Mouse (Mus musculus): ENCODE results near the gene Grhpr. TPM values are rescaled to one million over a fixed set of nuclear protein-coding genes. Genes with fewer than 3 reads are reported as not detected.
"Not testable (repeated sequence)": the region's sequence is repeated elsewhere in the genome, so short reads cannot be mapped to it uniquely, and the experiment has no call there.

Grhpr gene
- polyA plus RNA-seq, 1 experiment from 2014 or later: 97.7 TPM

DNA sequence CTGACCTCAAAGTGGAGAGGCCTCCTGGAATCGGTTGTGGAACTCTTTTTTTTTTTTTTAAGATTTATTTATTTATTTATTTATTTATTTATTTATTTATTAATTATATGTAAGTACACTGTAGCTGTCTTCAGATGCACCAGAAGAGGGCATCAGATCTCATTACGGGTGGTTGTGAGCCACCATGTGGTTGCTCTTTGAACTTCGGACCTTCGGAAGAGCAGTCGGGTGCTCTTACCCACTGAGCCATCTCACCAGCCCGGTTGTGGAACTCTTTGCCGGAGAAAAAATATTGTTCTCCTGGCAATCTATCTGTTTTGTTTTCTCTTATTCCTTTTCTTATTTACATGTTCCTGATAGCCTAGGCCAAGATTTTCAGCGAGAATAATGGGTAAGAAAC, 57.7 kb downstream of the Grhpr start:
- peak overlapping the region; percentile 31; the same call in 1 of the 2 replicates for H3K9ac ChIP-seq (ENCODE audit: low read length)
- H3K9me3 ChIP-seq (replicated peaks; ENCODE audit: control insufficient read depth, low read length); H3K4me2 ChIP-seq (ENCODE audit: low read depth, low read length); H3K27me3 ChIP-seq (ENCODE audit: control insufficient read depth, insufficient read depth, low read length); ATAC-seq (replicated peaks; ENCODE audit: extremely low read depth, insufficient read depth, low FRiP score); H3K4me3 ChIP-seq (ENCODE audit: low read length): not testable (repeated sequence)
- H3K4me1 ChIP-seq (ENCODE audit: control insufficient read depth, insufficient read depth, low read length): peaks cover 23% of the 10 kb centered on the region
- H3K36me3 ChIP-seq (ENCODE audit: control insufficient read depth, insufficient read depth): peaks cover 28% of the 10 kb centered on the region
- H3K27ac ChIP-seq (ENCODE audit: low read length): peak overlapping the region; percentile 99
- WGBS: 43% methylated on average over 8 of the region's 8 CpGs

DNA sequence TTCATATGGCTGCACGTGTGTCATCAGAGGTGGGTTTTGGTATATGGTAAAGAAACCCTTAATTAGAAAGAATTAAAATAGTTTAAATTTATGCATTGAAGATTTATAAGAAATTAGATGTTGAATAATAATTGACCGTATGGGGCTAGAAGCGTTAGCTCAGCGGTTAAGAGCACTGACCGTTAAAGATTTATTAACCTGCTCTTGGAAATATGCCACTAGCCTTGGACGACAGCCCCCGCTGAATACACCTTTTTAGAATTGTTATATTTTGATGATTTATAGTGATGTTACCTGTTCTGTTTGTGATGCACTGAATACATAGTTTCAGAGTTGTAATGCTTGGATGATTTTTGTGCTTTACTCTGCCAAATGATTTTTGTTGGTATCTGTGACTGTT, 58.4 kb downstream of the Grhpr start:
- Histone ChIP-seq H3K4me1 (ENCODE audit: control insufficient read depth, insufficient read depth, low read length) (peaks cover 23% of the 10 kb centered on the region), H3K36me3 (ENCODE audit: control insufficient read depth, insufficient read depth) (peaks cover 24% of the 10 kb centered on the region)
- ATAC-seq (replicated peaks; ENCODE audit: extremely low read depth, insufficient read depth, low FRiP score); H3K4me3 ChIP-seq (ENCODE audit: low read length); H3K27me3 ChIP-seq (ENCODE audit: control insufficient read depth, insufficient read depth, low read length); H3K9me3 ChIP-seq (replicated peaks; ENCODE audit: control insufficient read depth, low read length); H3K9ac ChIP-seq (ENCODE audit: low read length); H3K4me2 ChIP-seq (ENCODE audit: low read depth, low read length); H3K27ac ChIP-seq (ENCODE audit: low read length): not testable (repeated sequence)
- 92% methylated on average over 7 of the region's 7 CpGs for WGBS

Other genes starting within 250 kb of the Grhpr start
- 23.5 and 23.7 TPM in 2 replicates for gene Zcchc7, start 225.5 kb upstream of the Grhpr start, polyA plus RNA-seq (2015; fragmentation: Nextera tagmentation; extraction: Ambion mirVana)
- 14.0 and 15.7 TPM in 2 replicates for gene Zbtb5, start 31.0 kb downstream of the Grhpr start, polyA plus RNA-seq (2015; fragmentation: Nextera tagmentation; extraction: Ambion mirVana)
- gene Polr1e, start 37.2 kb downstream of the Grhpr start, polyA plus RNA-seq (2015; fragmentation: Nextera tagmentation; extraction: Ambion mirVana): 80.2 and 90.4 TPM in 2 replicates
- gene Fbxo10, start 103.2 kb downstream of the Grhpr start, polyA plus RNA-seq (2015; fragmentation: Nextera tagmentation; extraction: Ambion mirVana): 22.5 and 24.1 TPM in 2 replicates
- 243 and 262 TPM in 2 replicates for gene Tomm5, start 126.7 kb downstream of the Grhpr start, polyA plus RNA-seq (2015; fragmentation: Nextera tagmentation; extraction: Ambion mirVana)
- 1.2 and 1.4 TPM in 2 replicates for gene Frmpd1, start 203.5 kb downstream of the Grhpr start, polyA plus RNA-seq (2015; fragmentation: Nextera tagmentation; extraction: Ambion mirVana)

Data from heart, embryonic 16.5 days (tissue).